Mouse (Mus musculus): Measurements from ENCODE around the gene Gyg. TPM values are rescaled to one million over a fixed set of nuclear protein-coding genes. Genes with fewer than 3 reads are reported as not detected.

Gene Gyg
- polyA plus RNA-seq, 1 experiment from 2014 or later = 29.5 TPM

- 91% methylated on average over 3 of the region's 3 CpGs for WGBS
- no peak overlapping the region for H3K4me3 ChIP-seq (ENCODE audit: low read depth, low read length)
- H3K9me3 ChIP-seq (ENCODE audit: control insufficient read depth, low read length) = no peaks in the 10 kb centered on the region
- no peak overlapping the region for H3K27ac ChIP-seq (ENCODE audit: low read depth, low read length)
- no peak for DNase-seq (ENCODE audit: low spot score)
- H3K9ac ChIP-seq (ENCODE audit: low read depth, low read length) = no peak overlapping the region
- no peak overlapping the region for H3K4me2 ChIP-seq (replicated peaks; ENCODE audit: low read depth, low read length)
- no peak for ATAC-seq (ENCODE audit: low FRiP score)
- no peaks in the 10 kb centered on the region for H3K36me3 ChIP-seq (ENCODE audit: control insufficient read depth, insufficient read depth, low read length)
- no peaks in the 10 kb centered on the region for H3K27me3 ChIP-seq (ENCODE audit: control insufficient read depth, insufficient read depth, low read length)
- H3K4me1 ChIP-seq (replicated peaks; ENCODE audit: control insufficient read depth, insufficient read depth, low read length) = no peaks in the 10 kb centered on the region
Observed at GRCm38 (mm10) chr3:20103830-20104229, 51.3 kb downstream of the Gyg start.

- no peaks in the 10 kb centered on the region for H3K27me3 ChIP-seq (ENCODE audit: control insufficient read depth, insufficient read depth, low read length)
- no peak overlapping the region for H3K9ac ChIP-seq (ENCODE audit: low read depth, low read length)
- no peak for DNase-seq (ENCODE audit: low spot score)
- H3K4me2 ChIP-seq (replicated peaks; ENCODE audit: low read depth, low read length) = no peak overlapping the region
- H3K36me3 ChIP-seq (ENCODE audit: control insufficient read depth, insufficient read depth, low read length) = no peaks in the 10 kb centered on the region
- ATAC-seq (ENCODE audit: low FRiP score) = no peak
- 83% methylated on average over 3 of the region's 3 CpGs for WGBS
- H3K27ac ChIP-seq (ENCODE audit: low read depth, low read length) = no peak overlapping the region
- no peaks in the 10 kb centered on the region for H3K4me1 ChIP-seq (replicated peaks; ENCODE audit: control insufficient read depth, insufficient read depth, low read length)
- H3K9me3 ChIP-seq (ENCODE audit: control insufficient read depth, low read length) = no peaks in the 10 kb centered on the region
- H3K4me3 ChIP-seq (ENCODE audit: low read depth, low read length) = no peak overlapping the region
Observed at GRCm38 (mm10) chr3:20082161-20082560, 73.0 kb downstream of the Gyg start.

GRCm38 (mm10) chr3:20076145-20077053 is 78.7 kb downstream of the Gyg start:
- WGBS = 91% methylated on average over 11 of the region's 11 CpGs
- no peak for ATAC-seq (ENCODE audit: low FRiP score)
- Histone ChIP-seq H3K4me2 (replicated peaks; ENCODE audit: low read depth, low read length) (no peak overlapping the region), H3K27ac (ENCODE audit: low read depth, low read length) (no peak overlapping the region), H3K9me3 (ENCODE audit: control insufficient read depth, low read length) (no peaks in the 10 kb centered on the region), H3K36me3 (ENCODE audit: control insufficient read depth, insufficient read depth, low read length) (no peaks in the 10 kb centered on the region), H3K9ac (ENCODE audit: low read depth, low read length) (no peak overlapping the region), H3K4me3 (ENCODE audit: low read depth, low read length) (no peak overlapping the region), H3K27me3 (ENCODE audit: control insufficient read depth, insufficient read depth, low read length) (no peaks in the 10 kb centered on the region), H3K4me1 (replicated peaks; ENCODE audit: control insufficient read depth, insufficient read depth, low read length) (no peaks in the 10 kb centered on the region)
- no peak for DNase-seq (ENCODE audit: low spot score)

Other genes with a start within 250 kb of the Gyg start
- 6.0 and 7.8 TPM in 2 replicates for gene Cp, start 198.3 kb downstream of the Gyg start, polyA plus RNA-seq (2014; fragmentation: Nextera tagmentation; extraction: Ambion mirVana)
- 15.3 and 15.9 TPM in 2 replicates for gene Hps3, start 120.0 kb downstream of the Gyg start, polyA plus RNA-seq (2014; fragmentation: Nextera tagmentation; extraction: Ambion mirVana)
- 25.1 and 25.7 TPM in 2 replicates for gene Hltf, start 97.5 kb downstream of the Gyg start, polyA plus RNA-seq (2014; fragmentation: Nextera tagmentation; extraction: Ambion mirVana)
- gene Cpa3, start 86.9 kb upstream of the Gyg start, polyA plus RNA-seq (2014; fragmentation: Nextera tagmentation; extraction: Ambion mirVana) = 0.19 and 0.31 TPM in 2 replicates
- gene Cpb1, start 120.4 kb upstream of the Gyg start, polyA plus RNA-seq (2014; fragmentation: Nextera tagmentation; extraction: Ambion mirVana) = not detected in 2 replicates
- 0.17 TPM in 1 of 2 replicates, not detected in the other for gene Agtr1b, start 211.9 kb upstream of the Gyg start, polyA plus RNA-seq (2014; fragmentation: Nextera tagmentation; extraction: Ambion mirVana)